Mouse (Mus musculus) liver, adult (tissue): ENCODE measurements around the gene Ghsr.

ENCODE experiments used
- GATA4 ChIP-seq: IDR thresholded peaks from 2 replicates; pipeline ENCODE4 v1.6.1; 2014; ENCODE audit warnings: mild to moderate bottlenecking, low read length; ENCODE audit not compliant: insufficient replicate concordance

The Ghsr gene

GRCm38 (mm10) chr3:27374396-27374795, 3.2 kb downstream of the Ghsr start:
- TF ChIP-seq GATA4 = no peak

GRCm38 (mm10) chr3:27377935-27378334, 6.8 kb downstream of the Ghsr start:
- TF ChIP-seq GATA4 = no peak

GRCm38 (mm10) chr3:27384836-27385235, 13.7 kb downstream of the Ghsr start:
- TF ChIP-seq GATA4 = no peak

GRCm38 (mm10) chr3:27389923-27390322, 18.8 kb downstream of the Ghsr start:
- TF ChIP-seq GATA4 = no peak

- no peak for TF ChIP-seq GATA4
Measured at GRCm38 (mm10) chr3:27406440-27406839, 35.3 kb downstream of the Ghsr start.

- TF ChIP-seq GATA4 = no peak
Measured at GRCm38 (mm10) chr3:27408564-27408963, 37.4 kb downstream of the Ghsr start.

- TF ChIP-seq GATA4 = no peak
Measured at GRCm38 (mm10) chr3:27411286-27411685, 40.1 kb downstream of the Ghsr start.

- TF ChIP-seq GATA4 = no peak
Measured at GRCm38 (mm10) chr3:27413566-27413965, 42.4 kb downstream of the Ghsr start.

- TF ChIP-seq GATA4 = no peak
Measured at GRCm38 (mm10) chr3:27416786-27417185, 45.6 kb downstream of the Ghsr start.

GRCm38 (mm10) chr3:27418602-27419001, 47.5 kb downstream of the Ghsr start:
- TF ChIP-seq GATA4 = no peak

GRCm38 (mm10) chr3:27421980-27422379, 50.8 kb downstream of the Ghsr start:
- TF ChIP-seq GATA4 = no peak

GRCm38 (mm10) chr3:27422521-27422920, 51.4 kb downstream of the Ghsr start:
- TF ChIP-seq GATA4 = no peak

GRCm38 (mm10) chr3:27424049-27424667, 53.0 kb downstream of the Ghsr start:
- no peak for TF ChIP-seq GATA4

GRCm38 (mm10) chr3:27427406-27427805, 56.3 kb downstream of the Ghsr start:
- TF ChIP-seq GATA4 = no peak
